Mouse (Mus musculus) liver, adult 2 months (tissue): ENCODE measurements around the gene Gnat1. TPM values are rescaled to one million over a fixed set of nuclear protein-coding genes. Genes with fewer than 3 reads are reported as not detected.
A peak's percentile ranks its signal among the peaks of the same experiment; 100 is the strongest.

Experiments
- DNase-seq: peaks from one replicate; pipeline ENCODE4 v3.0.0-alpha.2; 2011; ENCODE audit warnings: low read depth, low spot score; ENCODE audit errors: extremely low read depth
- H3K27ac ChIP-seq: fragments of 200-500 bp; replicated peaks from 2 replicates; pipeline ENCODE4 v1.5.1; 2012; ENCODE audit warnings: low read depth, mild to moderate bottlenecking, control low read depth, inconsistent platforms, low read length; ENCODE audit not compliant: insufficient read depth
- H3K27me3 ChIP-seq: fragments of 200-500 bp; 2 replicates; pipeline ENCODE4 v1.6.1; 2012; ENCODE audit warnings: mild to moderate bottlenecking, moderate library complexity, low read length, inconsistent platforms; ENCODE audit not compliant: control insufficient read depth, insufficient read depth
- H3K36me3 ChIP-seq: fragments of 200-500 bp; 2 replicates; pipeline ENCODE4 v1.6.1; 2012; ENCODE audit warnings: low read length, inconsistent platforms; ENCODE audit not compliant: control insufficient read depth, insufficient read depth
- H3K4me1 ChIP-seq: fragments of 200-500 bp; 2 replicates; pipeline ENCODE4 v1.6.1; 2011; ENCODE audit warnings: low read length; ENCODE audit not compliant: control insufficient read depth, insufficient read depth
- H3K4me3 ChIP-seq: fragments of 200-500 bp; 2 replicates; pipeline ENCODE4 v1.5.1; 2011; ENCODE audit warnings: low read depth, mild to moderate bottlenecking, control low read depth, low read length, moderate library complexity; ENCODE audit not compliant: insufficient read depth
- H3K79me2 ChIP-seq: fragments of 200-500 bp; 2 replicates; pipeline ENCODE4 v1.6.1; 2012; ENCODE audit warnings: inconsistent platforms, mild to moderate bottlenecking, low read length, moderate library complexity; ENCODE audit not compliant: control insufficient read depth, insufficient read depth
- H3K9ac ChIP-seq: fragments of 200-500 bp; 2 replicates; pipeline ENCODE4 v1.6.1; 2012; ENCODE audit warnings: low read depth, mild to moderate bottlenecking, control low read depth, inconsistent platforms, low read length
- CTCF ChIP-seq: fragments of 200-500 bp; IDR thresholded peaks from 2 replicates; pipeline ENCODE4 v1.5.1; 2011; ENCODE audit warnings: low read depth, low read length, control low read depth
- POLR2A ChIP-seq: fragments of 200-500 bp; IDR thresholded peaks from 2 replicates; pipeline ENCODE4 v1.6.1; 2011; ENCODE audit warnings: low read length, control low read depth; ENCODE audit not compliant: insufficient read depth; ENCODE audit errors: extremely low read depth
- WGBS: fragments of 180-500 bp; shearing (Covaris S2); methylation state at CpG from one replicate; pipeline ENCODE4 v1.1.7; 2018; 5-methylcytosine and 5-hydroxymethylcytosine counted together
- polyA plus RNA-seq: library from polyadenylated mRNA; depleted of rRNA; stranded (reverse); fragments of >200 nt; gene quantifications from 2 replicates; pipeline ENCODE4 v1.2.3, GENCODE M21; 2012
- total RNA-seq: library from RNA; depleted of rRNA; stranded (reverse); fragments of >200 nt; gene quantifications from 2 replicates; pipeline ENCODE4 v1.2.3, GENCODE M21; 2014

Gnat1 gene
- total and polyA plus RNA-seq, 2 experiments, result 3.2 to 7.1 TPM

- no peaks in the 10 kb centered on the region for H3K79me2 ChIP-seq
- WGBS, result 82% methylated on average over 3 of the region's 3 CpGs
- DNase-seq, result no peak
- H3K4me3 ChIP-seq, result no peak overlapping the region
- no peaks in the 10 kb centered on the region for H3K36me3 ChIP-seq
- no peaks in the 10 kb centered on the region for H3K27me3 ChIP-seq
- TF ChIP-seq CTCF (no peak), POLR2A (no peak)
- peaks cover 5% of the 10 kb centered on the region for H3K4me1 ChIP-seq
- H3K9ac ChIP-seq, result no peak overlapping the region
- H3K27ac ChIP-seq, result no peak overlapping the region; the same call in 1 of the 2 replicates
Observed at GRCm38 (mm10) chr9:107702606-107703185, 23.2 kb upstream of the Gnat1 start.

GRCm38 (mm10) chr9:107701594-107701993 lies 22.1 kb upstream of the Gnat1 start:
- DNase-seq, result no peak
- Histone ChIP-seq H3K9ac (no peak overlapping the region), H3K36me3 (no peaks in the 10 kb centered on the region), H3K4me1 (peaks cover 7% of the 10 kb centered on the region), H3K27me3 (no peaks in the 10 kb centered on the region), H3K27ac (no peak overlapping the region), H3K4me3 (no peak overlapping the region), H3K79me2 (no peaks in the 10 kb centered on the region)
- 59% methylated on average over 12 of the region's 12 CpGs for WGBS
- TF ChIP-seq POLR2A (no peak), CTCF (no peak)

- H3K27me3 ChIP-seq, result no peaks in the 10 kb centered on the region
- no peak for DNase-seq
Observed at GRCm38 (mm10) chr9:107700114-107700571, 20.6 kb upstream of the Gnat1 start.

GRCm38 (mm10) chr9:107699376-107699980 lies 20.0 kb upstream of the Gnat1 start:
- H3K27ac ChIP-seq, result peak overlapping the region; percentile 21; the same call in 1 of the 2 replicates
- no peaks in the 10 kb centered on the region for H3K36me3 ChIP-seq
- no peak overlapping the region for H3K9ac ChIP-seq
- TF ChIP-seq CTCF, result no peak
- no peak for TF ChIP-seq POLR2A
- no peak for DNase-seq
- no peaks in the 10 kb centered on the region for H3K79me2 ChIP-seq
- WGBS, result 65% methylated on average over 9 of the region's 9 CpGs
- H3K4me3 ChIP-seq, result no peak overlapping the region
- no peaks in the 10 kb centered on the region for H3K27me3 ChIP-seq
- H3K4me1 ChIP-seq, result peaks cover 9% of the 10 kb centered on the region

More at GRCm38 (mm10) chr9:107700114-107700571, 20.6 kb upstream of the Gnat1 start:
- H3K79me2 ChIP-seq, result no peaks in the 10 kb centered on the region
- H3K36me3 ChIP-seq, result no peaks in the 10 kb centered on the region
- H3K9ac ChIP-seq, result no peak overlapping the region
- no peak overlapping the region for H3K4me3 ChIP-seq
- no peak overlapping the region for H3K27ac ChIP-seq
- peaks cover 9% of the 10 kb centered on the region for H3K4me1 ChIP-seq
- WGBS, result 78% methylated on average over 6 of the region's 6 CpGs
- no peak for TF ChIP-seq CTCF
- no peak for TF ChIP-seq POLR2A

- H3K27ac ChIP-seq, result peak overlapping the region; percentile 21; the same call in 1 of the 2 replicates
- no peaks in the 10 kb centered on the region for H3K27me3 ChIP-seq
- no peaks in the 10 kb centered on the region for H3K79me2 ChIP-seq
- no peak for DNase-seq
- no peak overlapping the region for H3K9ac ChIP-seq
- WGBS, result 64% methylated on average over 14 of the region's 14 CpGs
- no peaks in the 10 kb centered on the region for H3K36me3 ChIP-seq
- H3K4me3 ChIP-seq, result no peak overlapping the region
- TF ChIP-seq CTCF (0 out of 2 replicates have a peak, but pooled peaks have one; percentile 14), POLR2A (no peak)
- peaks cover 7% of the 10 kb centered on the region; the same call in 1 of the 2 replicates for H3K4me1 ChIP-seq
Observed at GRCm38 (mm10) chr9:107698611-107699190, 19.2 kb upstream of the Gnat1 start.
